Mouse (Mus musculus): ENCODE results near the gene Ank3. TPM values are rescaled to one million over a fixed set of nuclear protein-coding genes. Genes with fewer than 3 reads are reported as not detected.
"Not testable (repeated sequence)": the region's sequence is repeated elsewhere in the genome, so short reads cannot be mapped to it uniquely, and the experiment has no call there.

Gene Ank3
- 48.8 and 52.4 TPM in 2 replicates for polyA plus RNA-seq (2015; fragmentation: Nextera tagmentation; extraction: Ambion mirVana)

DNA sequence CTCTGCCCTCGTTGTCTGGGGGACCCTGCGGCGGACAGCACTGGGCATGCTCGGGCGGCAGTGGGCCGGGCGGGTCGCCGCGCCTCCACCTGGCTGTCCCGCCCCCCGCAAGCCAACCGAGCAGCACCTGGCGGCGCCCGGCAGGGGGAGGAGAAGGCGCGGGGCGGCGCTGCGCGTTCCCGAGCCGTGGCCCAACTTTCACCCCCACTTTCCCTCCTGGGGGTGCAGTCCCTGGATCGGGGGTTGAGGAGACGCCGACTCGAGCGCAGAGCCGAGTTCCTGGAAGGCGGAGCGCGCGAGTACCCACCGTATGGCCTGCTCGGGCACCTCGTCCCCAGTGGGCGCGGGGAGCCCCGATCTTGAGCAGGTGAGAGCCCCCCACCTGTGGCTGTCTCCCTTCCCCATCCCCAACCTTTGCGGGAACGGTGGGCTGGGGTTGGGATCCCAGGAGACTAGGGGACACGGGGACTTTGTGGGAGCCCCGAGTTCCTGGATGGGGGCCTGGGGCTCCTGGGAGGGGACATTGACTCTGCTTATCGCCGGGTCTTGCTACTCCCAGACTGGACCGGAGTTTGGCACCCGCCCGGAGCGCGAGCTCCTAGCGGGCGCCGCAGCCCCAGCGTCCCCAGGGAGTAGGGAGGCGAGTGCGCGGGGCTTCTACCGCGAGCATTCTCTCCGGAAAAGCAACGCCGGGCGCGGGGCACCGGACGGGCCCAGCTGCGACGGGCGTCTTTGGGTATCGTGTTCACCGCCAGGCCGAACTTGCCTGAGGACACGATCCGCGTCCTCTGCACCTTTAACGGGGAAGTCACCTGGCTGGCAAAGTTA, at the start of gene Ank3:
Gene Ank3 (plus strand): TSS at position 11 of the 828 bp plus-strand sequence.
- peak within 1 kb of the TSS; percentile 54 for H3K27ac ChIP-seq
- TF ChIP-seq CTCF (IDR thresholded peaks at IDR 0.05; ENCODE audit: low read depth): peak; percentile 34; the same call in 1 of the 2 replicates
- H3K9me3 ChIP-seq (replicated peaks; ENCODE audit: low read length): no peaks in the 10 kb centered on the region
- peak within 1 kb of the TSS; percentile 71 for H3K9ac ChIP-seq (ENCODE audit: low read depth, low read length)
- ATAC-seq (replicated peaks; ENCODE audit: low FRiP score, low read depth): peak; percentile 69
- 0% methylated on average over 76 of the region's 77 CpGs for WGBS
- peak within 1 kb of the TSS; percentile 100 for H3K4me2 ChIP-seq (ENCODE audit: low read length)
- H3K4me3 ChIP-seq (replicated peaks; ENCODE audit: low read depth, low read length): peak within 1 kb of the TSS; percentile 75
- H3K27me3 ChIP-seq (ENCODE audit: insufficient read depth, low read length): 0 out of 2 replicates have a peak, but pooled peaks cover 7% of the 10 kb centered on the region
- H3K4me1 ChIP-seq (replicated peaks; ENCODE audit: insufficient read depth, low read length): no peaks in the 10 kb centered on the region
- no peaks in the 10 kb centered on the region for H3K36me3 ChIP-seq (ENCODE audit: insufficient read depth, low read length)
- DNase-seq (ENCODE audit: low spot score): peak; percentile 46

GRCm38 (mm10) chr10:69351071-69351841, 47.3 kb upstream of the Ank3 start:
- Histone ChIP-seq H3K9ac (ENCODE audit: low read depth, low read length) (peak overlapping the region; percentile 70), H3K27me3 (ENCODE audit: insufficient read depth, low read length) (no peaks in the 10 kb centered on the region), H3K4me3 (replicated peaks; ENCODE audit: low read depth, low read length) (peak overlapping the region; percentile 84), H3K9me3 (replicated peaks; ENCODE audit: low read length) (no peaks in the 10 kb centered on the region), H3K4me2 (ENCODE audit: low read length) (peak overlapping the region; percentile 72), H3K4me1 (replicated peaks; ENCODE audit: insufficient read depth, low read length) (peaks cover 19% of the 10 kb centered on the region; the same call in 1 of the 2 replicates), H3K27ac (peak overlapping the region; percentile 82), H3K36me3 (ENCODE audit: insufficient read depth, low read length) (no peaks in the 10 kb centered on the region)
- 6% methylated on average over 12 of the region's 12 CpGs for WGBS
- peak; percentile 82 for DNase-seq (ENCODE audit: low spot score)
- TF ChIP-seq CTCF (IDR thresholded peaks at IDR 0.05; ENCODE audit: low read depth): no peak
- ATAC-seq (replicated peaks; ENCODE audit: low FRiP score, low read depth): no peak

DNA sequence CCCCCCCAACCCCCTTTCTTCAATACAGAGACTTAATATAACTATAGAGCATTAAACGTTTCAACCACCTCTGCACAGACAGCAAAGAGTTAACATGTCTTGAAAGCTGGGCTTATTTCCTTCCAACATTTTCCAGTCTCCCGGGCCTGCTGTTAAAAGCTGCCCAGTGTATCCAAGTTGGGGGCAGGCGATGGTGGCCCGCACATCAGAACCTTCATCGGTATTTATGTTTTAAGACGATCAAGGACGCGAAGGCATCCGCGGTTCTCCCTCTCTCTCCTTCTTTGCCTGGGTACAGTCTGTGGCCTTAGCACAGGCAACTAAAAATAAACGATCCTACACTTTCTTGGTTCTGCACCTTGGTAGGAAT, 46.7 kb upstream of the Ank3 start:
- H3K9me3 ChIP-seq (replicated peaks; ENCODE audit: low read length): no peaks in the 10 kb centered on the region
- H3K4me1 ChIP-seq (replicated peaks; ENCODE audit: insufficient read depth, low read length): peaks cover 19% of the 10 kb centered on the region; the same call in 1 of the 2 replicates
- H3K27ac ChIP-seq: peak overlapping the region; percentile 82
- peak overlapping the region; percentile 70 for H3K9ac ChIP-seq (ENCODE audit: low read depth, low read length)
- H3K36me3 ChIP-seq (ENCODE audit: insufficient read depth, low read length): no peaks in the 10 kb centered on the region
- H3K4me2 ChIP-seq (ENCODE audit: low read length): peak overlapping the region; percentile 72
- DNase-seq (ENCODE audit: low spot score) (peak; percentile 65), ATAC-seq (replicated peaks; ENCODE audit: low FRiP score, low read depth) (no peak)
- no peaks in the 10 kb centered on the region for H3K27me3 ChIP-seq (ENCODE audit: insufficient read depth, low read length)
- no peak for TF ChIP-seq CTCF (IDR thresholded peaks at IDR 0.05; ENCODE audit: low read depth)
- 0% methylated on average over 11 of the region's 11 CpGs for WGBS
- H3K4me3 ChIP-seq (replicated peaks; ENCODE audit: low read depth, low read length): peak overlapping the region; percentile 84

DNA sequence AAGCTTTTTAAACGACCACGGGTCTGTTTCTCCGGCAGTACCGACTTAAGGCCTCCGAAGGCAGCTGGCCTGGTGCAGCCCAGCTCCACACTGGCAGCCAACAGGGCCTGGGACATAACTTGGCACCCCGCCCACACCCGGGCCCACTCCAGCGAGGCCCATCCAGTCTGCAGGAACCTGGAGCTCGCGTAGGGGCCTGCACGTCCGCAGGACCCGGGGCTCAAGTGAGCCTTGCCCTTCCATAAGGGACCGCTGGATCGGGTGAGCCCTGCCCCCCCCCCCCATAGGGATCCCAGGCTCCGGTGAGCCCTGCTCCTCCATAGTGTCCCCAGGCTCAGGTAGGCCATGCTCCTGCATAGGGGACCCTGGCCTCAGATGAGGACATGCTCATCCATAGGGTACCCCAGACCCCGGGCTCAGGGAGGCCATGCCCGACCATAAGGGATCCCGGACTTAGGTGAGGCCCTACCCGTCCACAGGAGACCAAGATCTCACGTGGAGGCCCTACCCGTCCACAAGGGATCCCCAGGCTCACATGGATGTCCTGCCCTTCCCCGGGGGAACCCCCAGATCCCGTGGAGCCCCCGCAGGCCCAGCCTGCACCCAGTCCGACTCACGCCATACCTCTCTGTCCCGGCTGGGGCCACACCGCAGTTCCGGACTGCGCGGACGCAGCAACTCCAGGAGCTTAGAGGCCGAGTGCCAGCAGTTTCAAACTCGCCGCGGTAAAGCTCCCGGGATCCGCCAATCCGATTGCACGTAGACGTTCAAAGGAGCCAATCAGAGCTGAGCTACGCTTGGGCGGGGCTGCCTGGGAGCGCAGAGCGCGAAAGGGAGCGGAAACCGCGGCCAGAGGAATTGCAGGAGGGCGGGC, 46.1 kb upstream of the Ank3 start, which contains the start of gene Cdk1:
Gene Cdk1 (minus strand): TSS at position 727 of the 874 bp plus-strand sequence.
- ATAC-seq (replicated peaks; ENCODE audit: low FRiP score, low read depth): peak; percentile 96
- no peak for TF ChIP-seq CTCF (IDR thresholded peaks at IDR 0.05; ENCODE audit: low read depth)
- Histone ChIP-seq H3K4me3 (replicated peaks; ENCODE audit: low read depth, low read length) (peak within 1 kb of the TSS; percentile 84), H3K27me3 (ENCODE audit: insufficient read depth, low read length) (no peaks in the 10 kb centered on the region), H3K4me2 (ENCODE audit: low read length) (peak within 1 kb of the TSS; percentile 72), H3K36me3 (ENCODE audit: insufficient read depth, low read length) (no peaks in the 10 kb centered on the region), H3K27ac (peak within 1 kb of the TSS; percentile 82), H3K9ac (ENCODE audit: low read depth, low read length) (peak within 1 kb of the TSS; percentile 70), H3K4me1 (replicated peaks; ENCODE audit: insufficient read depth, low read length) (peaks cover 16% of the 10 kb centered on the region; the same call in 1 of the 2 replicates), H3K9me3 (replicated peaks; ENCODE audit: low read length) (no peaks in the 10 kb centered on the region)
- DNase-seq (ENCODE audit: low spot score): peak; percentile 100
- under 1% methylated on average over 51 of the region's 51 CpGs for WGBS

DNA sequence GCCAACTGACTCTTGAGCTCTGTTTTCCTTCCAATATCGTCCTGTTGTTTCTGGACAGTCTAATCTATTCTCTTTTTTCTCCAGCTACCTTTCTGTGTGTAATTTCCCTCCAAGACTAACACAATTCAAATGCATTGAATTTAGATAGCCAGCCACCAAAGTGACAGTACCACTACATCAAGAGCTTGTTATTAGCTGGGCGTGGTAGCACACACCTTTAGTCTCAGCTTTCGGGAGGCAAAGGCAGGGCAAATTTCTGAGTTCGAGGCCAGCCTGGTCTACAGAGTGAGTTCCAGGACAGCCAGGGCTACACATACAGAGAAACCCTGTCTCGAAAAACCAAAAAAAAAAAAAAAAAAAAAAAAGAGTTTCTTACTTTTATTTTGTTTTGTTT, 45.5 kb upstream of the Ank3 start:
- WGBS: 24% methylated on average over 5 of the region's 5 CpGs
- not testable (repeated sequence) for H3K9ac ChIP-seq (ENCODE audit: low read depth, low read length); DNase-seq (ENCODE audit: low spot score); H3K27me3 ChIP-seq (ENCODE audit: insufficient read depth, low read length); ATAC-seq (replicated peaks; ENCODE audit: low FRiP score, low read depth); H3K27ac ChIP-seq; H3K9me3 ChIP-seq (replicated peaks; ENCODE audit: low read length); H3K36me3 ChIP-seq (ENCODE audit: insufficient read depth, low read length)
- Histone ChIP-seq H3K4me2 (ENCODE audit: low read length) (peak overlapping the region; percentile 72), H3K4me3 (replicated peaks; ENCODE audit: low read depth, low read length) (peak overlapping the region; percentile 84), H3K4me1 (replicated peaks; ENCODE audit: insufficient read depth, low read length) (peaks cover 12% of the 10 kb centered on the region; the same call in 1 of the 2 replicates)

All from kidney, postnatal 0 days (tissue).